Mouse (Mus musculus) embryonic facial prominence, embryonic 13.5 days (tissue): ENCODE measurements at regions not wholly inside any gene's neighbourhood (a gene's known extent, or its start where the extent isn't known, plus 50 kb on each side); places are given as distances from the start of the nearest gene placed in this dataset.
A peak's percentile ranks its signal among the peaks of the same experiment; 100 is the strongest.

Experiments used
- ATAC-seq: fragments of 200-750 bp; cut with Nextera tagmentation; 2 replicates; pipeline ENCODE4 v1.8.0; 2017; ENCODE audit warnings: low read depth; ENCODE audit not compliant: insufficient number of reproducible peaks, insufficient read depth, low FRiP score, low TSS enrichment
- H3K27ac ChIP-seq: fragments of 300-500 bp; sonication (generic); 2 replicates; pipeline ENCODE4 v1.5.1; 2015; ENCODE audit warnings: moderate library complexity, mild to moderate bottlenecking, inconsistent platforms
- H3K27me3 ChIP-seq: fragments of 300-500 bp; sonication (generic); 2 replicates; pipeline ENCODE4 v1.6.1; 2015; ENCODE audit warnings: mild to moderate bottlenecking, inconsistent platforms
- H3K36me3 ChIP-seq: fragments of 300-500 bp; sonication (generic); 2 replicates; pipeline ENCODE4 v1.6.1; 2015; ENCODE audit warnings: mild to moderate bottlenecking, inconsistent platforms
- H3K4me1 ChIP-seq: fragments of 300-500 bp; sonication (generic); 2 replicates; pipeline ENCODE4 v1.6.1; 2015; ENCODE audit warnings: inconsistent platforms
- H3K4me2 ChIP-seq: fragments of 300-500 bp; sonication (generic); 2 replicates; pipeline ENCODE4 v1.6.1; 2015; ENCODE audit warnings: moderate library complexity, mild to moderate bottlenecking, inconsistent platforms
- H3K4me3 ChIP-seq: fragments of 300-500 bp; sonication (generic); 2 replicates; pipeline ENCODE4 v1.5.1; 2015; ENCODE audit warnings: mild to moderate bottlenecking, inconsistent platforms
- H3K9ac ChIP-seq: fragments of 300-500 bp; sonication (generic); 2 replicates; pipeline ENCODE4 v1.6.1; 2015; ENCODE audit warnings: mild to moderate bottlenecking, inconsistent platforms
- H3K9me3 ChIP-seq: fragments of 300-500 bp; sonication (generic); 2 replicates; pipeline ENCODE4 v1.6.1; 2016; ENCODE audit warnings: inconsistent platforms
- WGBS: fragments of 180-500 bp; shearing (Covaris S2); methylation state at CpG from one replicate; pipeline ENCODE4 v1.1.7; 2015; ENCODE audit warnings: mixed read lengths; 5-methylcytosine and 5-hydroxymethylcytosine counted together

DNA sequence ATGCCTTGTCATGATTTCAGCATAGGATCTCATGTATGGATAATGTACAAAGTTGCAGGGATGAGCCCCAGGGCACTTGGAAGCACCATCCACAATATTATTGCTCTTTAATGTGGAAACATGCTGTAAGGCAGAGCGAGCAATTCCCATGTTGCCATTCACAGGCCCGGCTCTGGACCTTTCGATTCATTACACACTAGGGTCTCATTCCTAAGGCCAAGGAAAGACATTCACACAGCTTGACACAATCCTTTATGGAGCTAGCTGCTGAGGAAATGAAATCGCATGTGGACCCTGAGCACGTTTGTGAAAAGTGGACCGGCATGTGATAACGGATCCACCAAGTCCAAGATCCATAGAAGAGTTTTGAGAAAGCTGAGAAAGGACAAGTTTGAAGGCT lies 105.2 kb downstream of the Elovl4 start:
- no peak for ATAC-seq
- Histone ChIP-seq H3K4me1 (no peaks in the 10 kb centered on the region), H3K4me3 (no peak overlapping the region), H3K9ac (no peak overlapping the region), H3K9me3 (no peaks in the 10 kb centered on the region), H3K27me3 (no peaks in the 10 kb centered on the region), H3K4me2 (no peak overlapping the region), H3K36me3 (no peaks in the 10 kb centered on the region), H3K27ac (no peak overlapping the region)
- whole genome bisulfite sequencing, result 90% methylated on average over 7 of the region's 7 CpGs

DNA sequence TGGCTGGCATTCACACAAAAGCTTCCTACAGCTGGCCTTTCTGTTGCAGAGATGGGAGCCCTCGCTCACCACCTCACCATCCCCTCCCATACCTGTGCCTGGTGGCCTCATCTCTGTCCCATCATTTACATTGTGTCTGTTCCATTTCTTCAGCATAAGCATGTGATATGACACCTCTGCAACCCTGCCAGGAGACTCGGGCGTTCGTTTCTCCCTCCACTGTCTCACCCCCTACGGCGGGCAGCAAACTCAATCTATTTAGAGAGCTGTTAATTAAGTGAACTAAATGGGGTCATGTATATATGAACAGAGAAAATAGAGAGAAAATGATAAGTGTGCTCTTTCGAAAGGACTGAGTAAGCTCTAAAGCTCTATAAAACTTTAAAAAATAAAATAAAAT lies 106.0 kb downstream of the Elovl4 start:
- 88% methylated on average over 7 of the region's 7 CpGs for WGBS

DNA sequence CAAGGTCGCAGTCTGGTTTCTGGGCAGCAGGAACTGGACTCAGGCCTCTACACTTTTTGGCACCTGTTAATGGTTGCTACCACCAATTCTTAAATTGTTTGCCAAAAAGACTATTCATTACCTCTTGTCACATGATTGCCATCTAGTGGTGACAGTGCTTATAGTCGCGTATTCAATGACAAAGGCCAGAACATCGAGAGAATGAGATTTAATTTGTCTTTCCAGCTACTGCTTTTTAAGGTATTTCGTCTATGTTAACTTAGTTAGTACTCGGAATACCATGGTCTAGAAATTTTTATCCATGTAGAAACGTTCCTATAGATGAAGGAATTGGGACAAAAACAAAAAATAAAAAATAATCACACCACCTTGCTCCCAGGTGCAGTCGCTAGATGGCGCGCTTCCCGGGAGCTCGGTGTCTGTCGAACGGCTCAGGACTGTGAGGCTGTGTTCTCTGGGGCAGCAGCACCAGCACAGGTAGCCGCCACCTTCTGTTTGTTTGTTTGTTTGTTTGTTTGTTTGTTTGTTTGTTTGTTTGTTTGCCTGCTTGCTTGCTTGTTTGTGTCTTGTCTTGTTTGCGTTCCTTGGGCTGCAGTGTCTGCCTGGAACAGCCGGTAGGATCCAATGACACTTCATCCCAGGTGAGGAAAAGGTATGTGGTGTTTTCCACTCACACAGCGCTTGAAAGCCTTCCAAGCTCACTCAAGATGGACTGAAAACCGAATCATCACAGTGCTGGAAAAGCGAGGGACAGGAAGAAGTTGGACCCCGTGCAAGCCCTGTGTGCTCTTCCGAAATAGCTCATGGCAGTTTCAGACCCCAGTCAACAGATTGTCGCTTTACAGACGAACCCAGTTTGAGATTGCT lies 114.5 kb downstream of the Elovl4 start:
- Histone ChIP-seq H3K27ac (no peak overlapping the region), H3K9ac (no peak overlapping the region), H3K4me1 (peaks cover 10% of the 10 kb centered on the region), H3K4me2 (peak overlapping the region; percentile 53), H3K36me3 (no peaks in the 10 kb centered on the region), H3K4me3 (peak overlapping the region; percentile 31), H3K27me3 (peaks cover 10% of the 10 kb centered on the region), H3K9me3 (no peaks in the 10 kb centered on the region)
- ATAC-seq, result 0 out of 2 replicates have a peak, but pooled peaks have one; percentile 68
- 20% methylated on average over 24 of the region's 24 CpGs for WGBS

More for the DNA sequence above, 106.0 kb downstream of the Elovl4 start:
- no peak overlapping the region for H3K4me3 ChIP-seq
- no peak overlapping the region for H3K27ac ChIP-seq
- H3K4me1 ChIP-seq, result no peaks in the 10 kb centered on the region
- no peak overlapping the region for H3K9ac ChIP-seq
- no peaks in the 10 kb centered on the region for H3K27me3 ChIP-seq
- H3K9me3 ChIP-seq, result no peaks in the 10 kb centered on the region
- no peak for ATAC-seq
- no peaks in the 10 kb centered on the region for H3K36me3 ChIP-seq
- no peak overlapping the region for H3K4me2 ChIP-seq
